Mouse (Mus musculus): Measurements from ENCODE around the gene Cd81. TPM values are rescaled to one million over a fixed set of nuclear protein-coding genes. Genes with fewer than 3 reads are reported as not detected.

The Cd81 gene
- polyA plus RNA-seq, 1 experiment from 2014 or later = 461 TPM

GRCm38 (mm10) chr7:143106672-143107465 is 54.3 kb downstream of the Cd81 start:
- no peaks in the 10 kb centered on the region for H3K36me3 ChIP-seq (ENCODE audit: control insufficient read depth, insufficient read depth, low read length)
- no peaks in the 10 kb centered on the region for H3K9me3 ChIP-seq (ENCODE audit: control insufficient read depth, low read length)
- H3K27me3 ChIP-seq (ENCODE audit: control insufficient read depth, insufficient read depth, low read length) = peaks cover 34% of the 10 kb centered on the region
- H3K4me3 ChIP-seq (ENCODE audit: low read depth, low read length) = peak overlapping the region; percentile 13
- 8% methylated on average over 45 of the region's 57 CpGs for WGBS
- ATAC-seq (ENCODE audit: low read depth) = no peak
- H3K4me2 ChIP-seq (ENCODE audit: low read depth, low read length) = peak overlapping the region; percentile 41
- 0 out of 2 replicates have a peak, but pooled peaks cover 5% of the 10 kb centered on the region for H3K4me1 ChIP-seq (ENCODE audit: control insufficient read depth, insufficient read depth, low read length)
- no peak overlapping the region for H3K9ac ChIP-seq (replicated peaks; ENCODE audit: low read depth, low read length)
- no peak overlapping the region for H3K27ac ChIP-seq (ENCODE audit: low read depth, low read length)

GRCm38 (mm10) chr7:143108200-143108599 is 55.7 kb downstream of the Cd81 start:
- Histone ChIP-seq H3K36me3 (ENCODE audit: control insufficient read depth, insufficient read depth, low read length) (no peaks in the 10 kb centered on the region), H3K4me2 (ENCODE audit: low read depth, low read length) (no peak overlapping the region), H3K27me3 (ENCODE audit: control insufficient read depth, insufficient read depth, low read length) (peaks cover 34% of the 10 kb centered on the region), H3K4me1 (ENCODE audit: control insufficient read depth, insufficient read depth, low read length) (0 out of 2 replicates have a peak, but pooled peaks cover 5% of the 10 kb centered on the region), H3K9me3 (ENCODE audit: control insufficient read depth, low read length) (no peaks in the 10 kb centered on the region), H3K27ac (ENCODE audit: low read depth, low read length) (no peak overlapping the region), H3K4me3 (ENCODE audit: low read depth, low read length) (no peak overlapping the region), H3K9ac (replicated peaks; ENCODE audit: low read depth, low read length) (no peak overlapping the region)
- WGBS = 50% methylated on average over 5 of the region's 5 CpGs
- ATAC-seq (ENCODE audit: low read depth) = no peak

GRCm38 (mm10) chr7:143108996-143109660 is 56.6 kb downstream of the Cd81 start:
- no peak for ATAC-seq (ENCODE audit: low read depth)
- no peak overlapping the region for H3K9ac ChIP-seq (replicated peaks; ENCODE audit: low read depth, low read length)
- H3K4me3 ChIP-seq (ENCODE audit: low read depth, low read length) = no peak overlapping the region
- H3K9me3 ChIP-seq (ENCODE audit: control insufficient read depth, low read length) = no peaks in the 10 kb centered on the region
- 0 out of 2 replicates have a peak, but pooled peaks cover 5% of the 10 kb centered on the region for H3K4me1 ChIP-seq (ENCODE audit: control insufficient read depth, insufficient read depth, low read length)
- H3K4me2 ChIP-seq (ENCODE audit: low read depth, low read length) = no peak overlapping the region
- 26% methylated on average over 3 of the region's 3 CpGs for WGBS
- H3K27me3 ChIP-seq (ENCODE audit: control insufficient read depth, insufficient read depth, low read length) = peaks cover 34% of the 10 kb centered on the region
- H3K36me3 ChIP-seq (ENCODE audit: control insufficient read depth, insufficient read depth, low read length) = no peaks in the 10 kb centered on the region
- H3K27ac ChIP-seq (ENCODE audit: low read depth, low read length) = no peak overlapping the region

- H3K27me3 ChIP-seq (ENCODE audit: control insufficient read depth, insufficient read depth, low read length) = peaks cover 34% of the 10 kb centered on the region
Observed at GRCm38 (mm10) chr7:143109696-143110095, 57.2 kb downstream of the Cd81 start.

DNA sequence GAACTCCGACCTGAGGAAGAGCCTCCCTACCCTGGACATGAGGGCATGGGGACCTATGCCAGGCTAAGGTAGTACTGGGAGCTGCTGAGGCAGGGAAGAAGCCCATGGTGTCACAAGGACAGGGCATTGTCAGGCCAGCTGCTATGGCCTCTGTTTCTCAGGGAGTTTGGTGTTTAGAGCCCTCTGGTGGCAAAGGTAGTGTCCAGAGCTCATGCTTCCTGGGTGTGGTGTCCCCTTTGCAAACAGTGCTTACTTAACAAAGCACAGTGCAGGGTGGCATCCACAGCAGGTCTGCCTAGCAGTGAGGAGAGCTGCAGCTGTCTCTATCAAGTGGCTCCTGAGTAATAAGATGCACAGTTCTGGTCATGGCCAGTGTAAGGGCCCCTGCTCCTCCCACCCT is 58.3 kb downstream of the Cd81 start:
- Histone ChIP-seq H3K4me3 (ENCODE audit: low read depth, low read length) (no peak overlapping the region), H3K4me2 (ENCODE audit: low read depth, low read length) (no peak overlapping the region), H3K27me3 (ENCODE audit: control insufficient read depth, insufficient read depth, low read length) (peaks cover 31% of the 10 kb centered on the region), H3K9ac (replicated peaks; ENCODE audit: low read depth, low read length) (no peak overlapping the region), H3K27ac (ENCODE audit: low read depth, low read length) (no peak overlapping the region), H3K9me3 (ENCODE audit: control insufficient read depth, low read length) (no peaks in the 10 kb centered on the region), H3K36me3 (ENCODE audit: control insufficient read depth, insufficient read depth, low read length) (no peaks in the 10 kb centered on the region), H3K4me1 (ENCODE audit: control insufficient read depth, insufficient read depth, low read length) (0 out of 2 replicates have a peak, but pooled peaks cover 5% of the 10 kb centered on the region)
- ATAC-seq (ENCODE audit: low read depth) = no peak
- WGBS = 61% methylated on average over 1 of the region's 1 CpGs

More at GRCm38 (mm10) chr7:143109696-143110095, 57.2 kb downstream of the Cd81 start:
- Histone ChIP-seq H3K9ac (replicated peaks; ENCODE audit: low read depth, low read length) (no peak overlapping the region), H3K36me3 (ENCODE audit: control insufficient read depth, insufficient read depth, low read length) (no peaks in the 10 kb centered on the region), H3K9me3 (ENCODE audit: control insufficient read depth, low read length) (no peaks in the 10 kb centered on the region), H3K27ac (ENCODE audit: low read depth, low read length) (no peak overlapping the region), H3K4me2 (ENCODE audit: low read depth, low read length) (no peak overlapping the region), H3K4me1 (ENCODE audit: control insufficient read depth, insufficient read depth, low read length) (0 out of 2 replicates have a peak, but pooled peaks cover 5% of the 10 kb centered on the region), H3K4me3 (ENCODE audit: low read depth, low read length) (no peak overlapping the region)
- WGBS = 68% methylated on average over 3 of the region's 3 CpGs
- ATAC-seq (ENCODE audit: low read depth) = no peak

GRCm38 (mm10) chr7:143111719-143112118 is 59.2 kb downstream of the Cd81 start:
- H3K4me1 ChIP-seq (ENCODE audit: control insufficient read depth, insufficient read depth, low read length) = 0 out of 2 replicates have a peak, but pooled peaks cover 5% of the 10 kb centered on the region
- no peak overlapping the region for H3K27ac ChIP-seq (ENCODE audit: low read depth, low read length)
- WGBS = 77% methylated on average over 4 of the region's 4 CpGs
- H3K9me3 ChIP-seq (ENCODE audit: control insufficient read depth, low read length) = no peaks in the 10 kb centered on the region
- no peak overlapping the region for H3K4me2 ChIP-seq (ENCODE audit: low read depth, low read length)
- peaks cover 23% of the 10 kb centered on the region for H3K27me3 ChIP-seq (ENCODE audit: control insufficient read depth, insufficient read depth, low read length)
- H3K9ac ChIP-seq (replicated peaks; ENCODE audit: low read depth, low read length) = no peak overlapping the region
- no peaks in the 10 kb centered on the region for H3K36me3 ChIP-seq (ENCODE audit: control insufficient read depth, insufficient read depth, low read length)
- H3K4me3 ChIP-seq (ENCODE audit: low read depth, low read length) = no peak overlapping the region
- ATAC-seq (ENCODE audit: low read depth) = no peak

GRCm38 (mm10) chr7:143112395-143112794 is 59.9 kb downstream of the Cd81 start:
- Histone ChIP-seq H3K9me3 (ENCODE audit: control insufficient read depth, low read length) (no peaks in the 10 kb centered on the region), H3K4me1 (ENCODE audit: control insufficient read depth, insufficient read depth, low read length) (no peaks in the 10 kb centered on the region), H3K27me3 (ENCODE audit: control insufficient read depth, insufficient read depth, low read length) (peaks cover 16% of the 10 kb centered on the region), H3K4me3 (ENCODE audit: low read depth, low read length) (no peak overlapping the region), H3K36me3 (ENCODE audit: control insufficient read depth, insufficient read depth, low read length) (no peaks in the 10 kb centered on the region), H3K9ac (replicated peaks; ENCODE audit: low read depth, low read length) (no peak overlapping the region), H3K4me2 (ENCODE audit: low read depth, low read length) (no peak overlapping the region), H3K27ac (ENCODE audit: low read depth, low read length) (no peak overlapping the region)
- ATAC-seq (ENCODE audit: low read depth) = no peak
- WGBS = 43% methylated on average over 1 of the region's 1 CpGs

GRCm38 (mm10) chr7:143114773-143115172 is 62.2 kb downstream of the Cd81 start:
- Histone ChIP-seq H3K4me3 (ENCODE audit: low read depth, low read length) (no peak overlapping the region), H3K27ac (ENCODE audit: low read depth, low read length) (no peak overlapping the region), H3K36me3 (ENCODE audit: control insufficient read depth, insufficient read depth, low read length) (no peaks in the 10 kb centered on the region), H3K9ac (replicated peaks; ENCODE audit: low read depth, low read length) (no peak overlapping the region), H3K4me2 (ENCODE audit: low read depth, low read length) (no peak overlapping the region), H3K9me3 (ENCODE audit: control insufficient read depth, low read length) (no peaks in the 10 kb centered on the region), H3K27me3 (ENCODE audit: control insufficient read depth, insufficient read depth, low read length) (no peaks in the 10 kb centered on the region), H3K4me1 (ENCODE audit: control insufficient read depth, insufficient read depth, low read length) (no peaks in the 10 kb centered on the region)
- ATAC-seq (ENCODE audit: low read depth) = no peak

- H3K36me3 ChIP-seq (ENCODE audit: control insufficient read depth, insufficient read depth, low read length) = no peaks in the 10 kb centered on the region
Observed at GRCm38 (mm10) chr7:143116521-143116920, 64.0 kb downstream of the Cd81 start.

More at GRCm38 (mm10) chr7:143116521-143116920, 64.0 kb downstream of the Cd81 start:
- Histone ChIP-seq H3K27me3 (ENCODE audit: control insufficient read depth, insufficient read depth, low read length) (no peaks in the 10 kb centered on the region), H3K27ac (ENCODE audit: low read depth, low read length) (no peak overlapping the region), H3K9me3 (ENCODE audit: control insufficient read depth, low read length) (no peaks in the 10 kb centered on the region), H3K4me1 (ENCODE audit: control insufficient read depth, insufficient read depth, low read length) (no peaks in the 10 kb centered on the region), H3K9ac (replicated peaks; ENCODE audit: low read depth, low read length) (no peak overlapping the region), H3K4me2 (ENCODE audit: low read depth, low read length) (no peak overlapping the region), H3K4me3 (ENCODE audit: low read depth, low read length) (no peak overlapping the region)
- ATAC-seq (ENCODE audit: low read depth) = no peak
- WGBS = 87% methylated on average over 5 of the region's 5 CpGs
